Mouse (Mus musculus) CD4-positive, CD25-positive, alpha-beta regulatory T cell (primary cell): Measurements from ENCODE around the gene Smgc. TPM values are rescaled to one million over a fixed set of nuclear protein-coding genes. Genes with fewer than 3 reads are reported as not detected.

Source experiments
- polyA plus RNA-seq: library from polyadenylated mRNA; unstranded; fragments of 100-300 nt; shearing (Covaris generic); gene quantifications from one replicate; pipeline ENCODE4 v1.2.1, GENCODE M21; 2017

Smgc gene
- not detected for polyA plus RNA-seq

DNA sequence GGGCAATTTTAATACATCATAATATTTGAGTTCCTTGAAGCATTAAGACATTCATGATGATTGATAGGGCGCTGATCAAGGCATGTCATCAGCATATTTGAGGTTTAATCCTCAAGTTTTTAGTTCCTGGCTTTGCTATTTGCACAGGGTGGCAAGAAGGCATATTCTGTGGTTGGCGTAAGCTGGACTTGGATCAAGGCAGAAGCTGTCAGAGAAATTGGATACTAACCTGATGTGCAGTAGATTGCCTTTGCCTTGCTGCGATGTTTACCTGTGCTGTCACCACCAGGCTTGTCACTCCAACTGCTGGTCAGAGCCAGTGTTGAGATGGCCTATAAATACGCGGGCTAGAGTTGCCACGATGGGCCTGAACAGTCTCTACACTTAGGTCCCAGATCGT lies at the start of gene Smgc:
Gene Smgc (plus strand): TSS at position 301 of the 400 bp plus-strand sequence.

Other genes with a start within 250 kb of the Smgc start
- gene Lrrk2, start 165.1 kb upstream of the Smgc start, polyA plus RNA-seq, result 0.49 TPM
- 0.07 TPM for gene Cntn1, start 212.9 kb downstream of the Smgc start, polyA plus RNA-seq